Mouse (Mus musculus) kidney, embryonic 15.5 days (tissue): ENCODE measurements around the gene Sgtb. TPM values are rescaled to one million over a fixed set of nuclear protein-coding genes. Genes with fewer than 3 reads are reported as not detected.

Experiments
- ATAC-seq: fragments of 200-750 bp; cut with Nextera tagmentation; replicated peaks from 2 replicates; pipeline ENCODE4 v1.8.0; 2017; ENCODE audit warnings: moderate TSS enrichment; ENCODE audit not compliant: low FRiP score
- H3K27ac ChIP-seq: fragments of 300-500 bp; sonication (generic); 2 replicates; pipeline ENCODE4 v1.5.1; 2015; ENCODE audit warnings: mild to moderate bottlenecking, inconsistent platforms
- H3K27me3 ChIP-seq: fragments of 300-500 bp; sonication (generic); 2 replicates; pipeline ENCODE4 v1.6.1; 2015; ENCODE audit warnings: inconsistent platforms
- H3K36me3 ChIP-seq: fragments of 300-500 bp; sonication (generic); 2 replicates; pipeline ENCODE4 v1.6.1; 2015; ENCODE audit warnings: inconsistent platforms
- H3K4me1 ChIP-seq: fragments of 300-500 bp; sonication (generic); 2 replicates; pipeline ENCODE4 v1.6.1; 2015; ENCODE audit warnings: inconsistent platforms
- H3K4me2 ChIP-seq: fragments of 300-500 bp; sonication (generic); 2 replicates; pipeline ENCODE4 v1.6.1; 2015; ENCODE audit warnings: moderate library complexity, mild to moderate bottlenecking, inconsistent platforms
- H3K4me3 ChIP-seq: fragments of 300-500 bp; sonication (generic); replicated peaks from 2 replicates; pipeline ENCODE4 v1.5.1; 2015; ENCODE audit warnings: mild to moderate bottlenecking, inconsistent platforms
- H3K9ac ChIP-seq: fragments of 300-500 bp; sonication (generic); 2 replicates; pipeline ENCODE4 v1.6.1; 2015; ENCODE audit warnings: mild to moderate bottlenecking, inconsistent platforms
- H3K9me3 ChIP-seq: fragments of 300-500 bp; sonication (generic); replicated peaks from 2 replicates; pipeline ENCODE4 v1.6.1; 2016; ENCODE audit warnings: inconsistent platforms
- WGBS: fragments of 180-500 bp; shearing (Covaris S2); methylation state at CpG from one replicate; pipeline ENCODE4 v1.1.7; 2015; ENCODE audit warnings: mixed read lengths; 5-methylcytosine and 5-hydroxymethylcytosine counted together
- polyA plus RNA-seq: library from polyadenylated mRNA; unstranded; fragments of >200 nt; fragmentation: Nextera tagmentation; extraction: Ambion mirVana; gene quantifications from 2 replicates; pipeline ENCODE4 v1.2.1, GENCODE M21; 2015

Gene Sgtb
- polyA plus RNA-seq, 1 experiment from 2014 or later: 6.5 TPM

GRCm38 (mm10) chr13:104112266-104112900 lies 2.8 kb downstream of the Sgtb start:
- Histone ChIP-seq H3K4me2 (no peak overlapping the region), H3K4me1 (peaks cover 21% of the 10 kb centered on the region), H3K27me3 (no peaks in the 10 kb centered on the region), H3K4me3 (no peak overlapping the region), H3K9ac (no peak overlapping the region), H3K36me3 (no peaks in the 10 kb centered on the region), H3K27ac (no peak overlapping the region), H3K9me3 (no peaks in the 10 kb centered on the region)
- 67% methylated on average over 12 of the region's 12 CpGs for WGBS
- no peak for ATAC-seq

- Histone ChIP-seq H3K27ac (no peak overlapping the region), H3K4me2 (no peak overlapping the region), H3K4me3 (no peak overlapping the region), H3K4me1 (peaks cover 17% of the 10 kb centered on the region), H3K9ac (no peak overlapping the region), H3K36me3 (0 out of 2 replicates have a peak, but pooled peaks cover 4% of the 10 kb centered on the region), H3K27me3 (no peaks in the 10 kb centered on the region), H3K9me3 (no peaks in the 10 kb centered on the region)
- ATAC-seq: no peak
- 87% methylated on average over 4 of the region's 4 CpGs for WGBS
Observed at GRCm38 (mm10) chr13:104113782-104114181, 4.2 kb downstream of the Sgtb start.

GRCm38 (mm10) chr13:104114827-104115226 lies 5.3 kb downstream of the Sgtb start:
- ATAC-seq: no peak
- WGBS: 93% methylated on average over 2 of the region's 2 CpGs
- no peak overlapping the region for H3K4me2 ChIP-seq

GRCm38 (mm10) chr13:104122078-104122840 lies 12.7 kb downstream of the Sgtb start:
- Histone ChIP-seq H3K9ac (no peak overlapping the region), H3K27me3 (no peaks in the 10 kb centered on the region), H3K4me1 (peaks cover 8% of the 10 kb centered on the region), H3K27ac (peak overlapping the region; percentile 27; the same call in 1 of the 2 replicates), H3K36me3 (0 out of 2 replicates have a peak, but pooled peaks cover 15% of the 10 kb centered on the region), H3K4me3 (no peak overlapping the region), H3K9me3 (no peaks in the 10 kb centered on the region), H3K4me2 (peak overlapping the region; percentile 46)
- peak; percentile 83 for ATAC-seq
- 27% methylated on average over 17 of the region's 17 CpGs for WGBS

More at GRCm38 (mm10) chr13:104114827-104115226, 5.3 kb downstream of the Sgtb start:
- Histone ChIP-seq H3K36me3 (0 out of 2 replicates have a peak, but pooled peaks cover 9% of the 10 kb centered on the region), H3K9me3 (no peaks in the 10 kb centered on the region), H3K27me3 (no peaks in the 10 kb centered on the region), H3K9ac (no peak overlapping the region), H3K27ac (no peak overlapping the region), H3K4me1 (peaks cover 14% of the 10 kb centered on the region), H3K4me3 (no peak overlapping the region)

- H3K9me3 ChIP-seq: no peaks in the 10 kb centered on the region
- peaks cover 8% of the 10 kb centered on the region for H3K4me1 ChIP-seq
- ATAC-seq: no peak
- H3K4me3 ChIP-seq: no peak overlapping the region
- H3K9ac ChIP-seq: no peak overlapping the region
- H3K4me2 ChIP-seq: no peak overlapping the region
- 73% methylated on average over 20 of the region's 20 CpGs for WGBS
- 0 out of 2 replicates have a peak, but pooled peaks cover 11% of the 10 kb centered on the region for H3K36me3 ChIP-seq
- no peak overlapping the region for H3K27ac ChIP-seq
- no peaks in the 10 kb centered on the region for H3K27me3 ChIP-seq
Observed at GRCm38 (mm10) chr13:104123662-104124381, 14.3 kb downstream of the Sgtb start.

- no peak overlapping the region for H3K4me3 ChIP-seq
- H3K9me3 ChIP-seq: no peaks in the 10 kb centered on the region
- H3K4me2 ChIP-seq: no peak overlapping the region
- H3K27me3 ChIP-seq: no peaks in the 10 kb centered on the region
- no peak for ATAC-seq
- no peaks in the 10 kb centered on the region for H3K4me1 ChIP-seq
- WGBS: 87% methylated on average over 2 of the region's 2 CpGs
- peaks cover 28% of the 10 kb centered on the region for H3K36me3 ChIP-seq
- no peak overlapping the region for H3K27ac ChIP-seq
- H3K9ac ChIP-seq: no peak overlapping the region
Observed at GRCm38 (mm10) chr13:104132561-104132960, 23.0 kb downstream of the Sgtb start.

- Histone ChIP-seq H3K27ac (no peak overlapping the region), H3K36me3 (peaks cover 28% of the 10 kb centered on the region), H3K9ac (no peak overlapping the region), H3K27me3 (no peaks in the 10 kb centered on the region), H3K4me2 (no peak overlapping the region), H3K4me3 (no peak overlapping the region), H3K9me3 (no peaks in the 10 kb centered on the region), H3K4me1 (no peaks in the 10 kb centered on the region)
- ATAC-seq: no peak
- WGBS: 87% methylated on average over 4 of the region's 4 CpGs
Observed at GRCm38 (mm10) chr13:104134510-104135085, 25.1 kb downstream of the Sgtb start.

- ATAC-seq: 0 out of 2 replicates have a peak, but pooled peaks have one; percentile 46
- no peaks in the 10 kb centered on the region for H3K27me3 ChIP-seq
- H3K9ac ChIP-seq: no peak overlapping the region
- H3K4me2 ChIP-seq: 0 out of 2 replicates have a peak overlapping the region, but pooled peaks have one; percentile 16
- H3K4me3 ChIP-seq: no peak overlapping the region
- H3K4me1 ChIP-seq: no peaks in the 10 kb centered on the region
- peaks cover 58% of the 10 kb centered on the region for H3K36me3 ChIP-seq
- no peaks in the 10 kb centered on the region for H3K9me3 ChIP-seq
- WGBS: 44% methylated on average over 13 of the region's 13 CpGs
- H3K27ac ChIP-seq: no peak overlapping the region
Observed at GRCm38 (mm10) chr13:104139369-104140209, 30.0 kb downstream of the Sgtb start.

GRCm38 (mm10) chr13:104144871-104145270 lies 35.3 kb downstream of the Sgtb start:
- no peak for ATAC-seq
- Histone ChIP-seq H3K36me3 (peaks cover 93% of the 10 kb centered on the region), H3K4me2 (no peak overlapping the region), H3K27me3 (no peaks in the 10 kb centered on the region), H3K4me3 (no peak overlapping the region), H3K9ac (no peak overlapping the region), H3K27ac (no peak overlapping the region), H3K4me1 (no peaks in the 10 kb centered on the region), H3K9me3 (no peaks in the 10 kb centered on the region)
- 79% methylated on average over 9 of the region's 9 CpGs for WGBS

- Histone ChIP-seq H3K27ac (no peak overlapping the region), H3K9ac (no peak overlapping the region), H3K4me2 (no peak overlapping the region), H3K27me3 (no peaks in the 10 kb centered on the region), H3K4me1 (no peaks in the 10 kb centered on the region), H3K9me3 (no peaks in the 10 kb centered on the region), H3K4me3 (no peak overlapping the region), H3K36me3 (peaks cover 89% of the 10 kb centered on the region)
- ATAC-seq: no peak
- 92% methylated on average over 3 of the region's 3 CpGs for WGBS
Observed at GRCm38 (mm10) chr13:104145646-104146045, 36.1 kb downstream of the Sgtb start.

- Histone ChIP-seq H3K27ac (no peak overlapping the region), H3K4me3 (no peak overlapping the region), H3K9me3 (no peaks in the 10 kb centered on the region), H3K36me3 (peaks cover 60% of the 10 kb centered on the region), H3K9ac (no peak overlapping the region), H3K4me1 (no peaks in the 10 kb centered on the region), H3K4me2 (no peak overlapping the region), H3K27me3 (no peaks in the 10 kb centered on the region)
- 95% methylated on average over 5 of the region's 5 CpGs for WGBS
- ATAC-seq: no peak
Observed at GRCm38 (mm10) chr13:104154180-104154579, 44.6 kb downstream of the Sgtb start.
